Mouse (Mus musculus): Measurements from ENCODE around the gene Dhx30. TPM values are rescaled to one million over a fixed set of nuclear protein-coding genes. Genes with fewer than 3 reads are reported as not detected.
A peak's percentile ranks its signal among the peaks of the same experiment; 100 is the strongest.
"Not testable (repeated sequence)": the region's sequence is repeated elsewhere in the genome, so short reads cannot be mapped to it uniquely, and the experiment has no call there.

Dhx30 gene
- polyA plus RNA-seq, 1 experiment from 2014 or later: 158 TPM

- no peak overlapping the region for H3K4me2 ChIP-seq (replicated peaks)
- H3K4me1 ChIP-seq: no peaks in the 10 kb centered on the region
- H3K4me3 ChIP-seq: no peak overlapping the region
- H3K27me3 ChIP-seq: no peaks in the 10 kb centered on the region
- no peak overlapping the region for H3K27ac ChIP-seq
- no peak overlapping the region for H3K9ac ChIP-seq
- ATAC-seq (ENCODE audit: low FRiP score, low read depth): no peak
- H3K9me3 ChIP-seq: no peaks in the 10 kb centered on the region
- WGBS: 91% methylated on average over 8 of the region's 8 CpGs
- peaks cover 97% of the 10 kb centered on the region for H3K36me3 ChIP-seq
Measured at GRCm38 (mm10) chr9:110085693-110086092, 31.9 kb downstream of the Dhx30 start.

DNA sequence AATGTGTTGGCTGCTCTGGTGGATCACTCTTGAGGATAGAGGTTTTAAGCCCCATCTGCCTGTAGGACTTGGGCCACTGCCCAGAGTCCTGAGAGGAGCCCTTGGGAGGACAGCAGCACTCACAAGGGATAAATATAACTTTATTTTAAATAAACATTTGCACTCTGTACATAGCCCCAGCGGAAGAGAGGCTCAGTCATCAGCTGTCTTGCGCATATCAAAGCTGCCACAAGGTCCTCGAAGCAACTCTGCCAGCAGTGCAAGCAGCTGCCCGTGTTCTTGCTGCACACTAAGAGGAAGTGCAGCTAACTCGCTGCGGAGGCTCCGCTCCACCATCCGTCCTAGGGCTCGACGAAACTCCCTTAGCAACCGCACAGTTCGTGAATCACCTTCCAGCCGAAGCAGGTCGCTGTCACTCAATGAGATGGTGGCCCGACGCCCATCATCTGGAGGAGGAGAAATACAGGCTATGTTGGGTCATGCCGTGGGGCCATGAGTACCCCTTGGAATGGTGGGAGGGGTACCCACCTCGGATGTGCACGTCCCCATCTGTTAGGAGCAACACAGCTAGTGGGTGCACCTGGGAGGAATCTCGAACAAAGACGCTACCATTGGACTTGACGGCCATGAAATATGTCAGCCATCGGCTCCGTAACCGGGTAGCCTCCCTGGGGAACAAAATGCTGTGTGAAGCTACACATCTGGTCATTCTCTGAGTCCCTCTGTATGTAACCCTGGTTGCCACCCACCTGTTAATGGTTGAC lies 33.2 kb downstream of the Dhx30 start:
- no peaks in the 10 kb centered on the region for H3K27me3 ChIP-seq
- H3K36me3 ChIP-seq: peaks cover 94% of the 10 kb centered on the region
- peak; percentile 38; the same call in 1 of the 2 replicates for ATAC-seq (ENCODE audit: low FRiP score, low read depth)
- H3K9ac ChIP-seq: no peak overlapping the region
- 91% methylated on average over 25 of the region's 25 CpGs for WGBS
- no peak overlapping the region for H3K4me2 ChIP-seq (replicated peaks)
- H3K4me1 ChIP-seq: no peaks in the 10 kb centered on the region
- H3K4me3 ChIP-seq: no peak overlapping the region
- H3K9me3 ChIP-seq: no peaks in the 10 kb centered on the region
- no peak overlapping the region for H3K27ac ChIP-seq

DNA sequence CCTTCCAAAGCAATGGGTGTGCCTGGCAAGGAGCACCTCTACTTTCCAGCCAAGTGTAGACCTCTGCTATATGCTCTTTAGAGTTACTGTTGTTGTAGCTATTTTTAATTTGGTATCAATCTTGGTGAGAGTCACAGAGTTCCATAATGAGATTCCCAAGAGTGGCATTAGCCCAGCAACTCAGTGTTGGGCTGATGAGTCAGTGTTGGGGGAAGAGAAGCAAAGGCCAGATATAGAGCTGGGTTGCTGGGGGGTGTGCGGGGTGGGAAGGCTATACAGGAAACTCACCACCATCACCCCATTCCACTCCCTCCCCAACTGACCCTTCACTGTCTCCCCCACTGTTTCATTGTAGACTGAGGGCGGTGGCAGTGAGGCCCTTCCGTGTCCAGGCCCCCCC lies 36.6 kb downstream of the Dhx30 start:
- Histone ChIP-seq H3K9me3 (no peaks in the 10 kb centered on the region), H3K36me3 (peaks cover 86% of the 10 kb centered on the region), H3K4me3 (no peak overlapping the region), H3K27ac (no peak overlapping the region), H3K4me2 (replicated peaks) (no peak overlapping the region), H3K4me1 (no peaks in the 10 kb centered on the region), H3K9ac (no peak overlapping the region), H3K27me3 (no peaks in the 10 kb centered on the region)
- WGBS: 79% methylated on average over 3 of the region's 3 CpGs
- no peak for ATAC-seq (ENCODE audit: low FRiP score, low read depth)

DNA sequence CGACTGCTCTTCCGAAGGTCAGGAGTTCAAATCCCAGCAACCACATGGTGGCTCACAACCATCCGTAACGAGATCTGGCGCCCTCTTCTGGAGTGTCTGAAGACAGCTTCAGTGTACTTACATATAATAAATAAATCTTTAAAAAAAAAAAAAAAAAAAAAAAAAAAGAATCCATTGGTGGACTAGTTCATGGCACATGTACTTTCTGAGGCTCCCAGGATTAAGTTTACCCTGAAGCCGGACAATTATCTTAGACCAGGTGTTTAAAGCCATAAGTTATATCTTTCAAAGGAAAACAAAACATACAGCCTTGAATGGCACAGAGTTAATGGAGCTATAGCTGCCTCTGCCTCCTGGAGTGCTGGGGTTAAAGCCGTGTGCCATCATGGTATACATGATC lies 41.2 kb downstream of the Dhx30 start:
- not testable (repeated sequence) for H3K4me2 ChIP-seq (replicated peaks); H3K27me3 ChIP-seq; H3K27ac ChIP-seq; H3K9ac ChIP-seq; H3K4me1 ChIP-seq; H3K4me3 ChIP-seq; H3K9me3 ChIP-seq; ATAC-seq (ENCODE audit: low FRiP score, low read depth)
- WGBS: 73% methylated on average over 5 of the region's 7 CpGs
- peaks cover 62% of the 10 kb centered on the region for H3K36me3 ChIP-seq

- no peaks in the 10 kb centered on the region for H3K4me1 ChIP-seq
- peak; percentile 15; the same call in 1 of the 2 replicates for ATAC-seq (ENCODE audit: low FRiP score, low read depth)
- H3K27ac ChIP-seq: no peak overlapping the region
- WGBS: 7% methylated on average over 1 of the region's 1 CpGs
- H3K4me3 ChIP-seq: no peak overlapping the region
- no peaks in the 10 kb centered on the region for H3K9me3 ChIP-seq
- peaks cover 66% of the 10 kb centered on the region for H3K36me3 ChIP-seq
- no peak overlapping the region for H3K4me2 ChIP-seq (replicated peaks)
- H3K27me3 ChIP-seq: no peaks in the 10 kb centered on the region
- H3K9ac ChIP-seq: no peak overlapping the region
Measured at GRCm38 (mm10) chr9:110071843-110072242, 45.8 kb downstream of the Dhx30 start.

DNA sequence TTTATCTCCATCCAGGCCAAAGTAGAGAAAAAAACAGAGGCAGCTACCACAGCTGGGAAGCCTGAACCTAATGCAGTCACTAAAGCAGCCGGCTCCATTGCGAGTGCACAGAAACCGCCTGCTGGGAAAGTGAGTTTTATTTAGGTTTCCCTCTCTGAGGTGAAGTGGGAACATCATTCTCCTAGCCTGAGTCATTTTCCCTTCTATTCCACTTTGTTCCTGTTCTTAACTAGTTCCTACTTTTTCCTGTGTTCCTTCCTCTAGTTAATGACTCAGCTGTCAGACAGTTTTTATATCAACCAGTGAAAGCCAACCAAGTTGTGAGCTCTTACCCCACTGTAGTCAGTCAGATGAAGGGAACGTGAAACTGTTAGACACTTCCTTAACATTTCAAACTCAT lies 46.6 kb downstream of the Dhx30 start:
- Histone ChIP-seq H3K9me3 (no peaks in the 10 kb centered on the region), H3K9ac (no peak overlapping the region), H3K27me3 (no peaks in the 10 kb centered on the region), H3K4me1 (no peaks in the 10 kb centered on the region), H3K36me3 (peaks cover 71% of the 10 kb centered on the region), H3K4me3 (no peak overlapping the region), H3K27ac (no peak overlapping the region), H3K4me2 (replicated peaks) (no peak overlapping the region)
- 86% methylated on average over 4 of the region's 4 CpGs for WGBS
- no peak for ATAC-seq (ENCODE audit: low FRiP score, low read depth)

DNA sequence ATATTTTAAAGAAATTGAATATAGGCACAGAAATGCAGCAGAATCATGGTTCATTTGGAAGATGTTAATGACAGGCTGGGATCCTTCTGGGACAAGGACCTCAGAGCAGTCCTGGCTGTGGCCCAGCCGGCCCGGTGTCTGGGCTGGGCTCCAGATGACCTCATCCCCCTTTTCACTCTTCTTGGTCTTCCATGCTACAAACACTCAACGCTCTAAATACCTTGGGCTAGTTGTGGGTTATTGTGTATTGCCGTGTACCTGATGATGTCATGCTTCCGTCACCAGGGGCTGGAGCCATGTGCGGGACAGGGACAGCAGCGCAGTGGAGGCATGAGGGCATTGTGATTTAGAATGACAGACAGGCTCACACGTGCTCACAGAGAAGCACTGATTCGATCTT lies 47.3 kb downstream of the Dhx30 start:
- Histone ChIP-seq H3K4me3 (no peak overlapping the region), H3K27ac (no peak overlapping the region), H3K4me1 (no peaks in the 10 kb centered on the region), H3K36me3 (peaks cover 75% of the 10 kb centered on the region), H3K27me3 (no peaks in the 10 kb centered on the region), H3K4me2 (replicated peaks) (no peak overlapping the region), H3K9me3 (no peaks in the 10 kb centered on the region), H3K9ac (no peak overlapping the region)
- no peak for ATAC-seq (ENCODE audit: low FRiP score, low read depth)
- 85% methylated on average over 9 of the region's 9 CpGs for WGBS

DNA sequence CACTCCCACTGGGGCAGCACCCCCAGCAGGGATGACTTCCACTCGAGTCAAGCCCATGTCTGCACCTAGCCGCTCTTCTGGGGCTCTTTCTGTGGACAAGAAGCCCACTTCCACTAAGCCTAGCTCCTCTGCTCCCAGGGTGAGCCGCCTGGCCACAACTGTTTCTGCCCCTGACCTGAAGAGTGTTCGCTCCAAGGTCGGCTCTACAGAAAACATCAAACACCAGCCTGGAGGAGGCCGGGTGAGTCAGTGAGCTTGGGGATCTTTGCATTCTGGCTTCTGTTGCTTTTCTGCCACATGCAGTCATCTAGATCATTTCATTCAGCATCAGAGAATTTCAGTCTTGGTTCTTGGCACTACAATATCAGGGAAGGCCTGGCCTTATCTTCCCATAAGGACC lies 48.9 kb downstream of the Dhx30 start:
- Histone ChIP-seq H3K4me1 (no peaks in the 10 kb centered on the region), H3K9me3 (no peaks in the 10 kb centered on the region), H3K27me3 (no peaks in the 10 kb centered on the region), H3K36me3 (peaks cover 72% of the 10 kb centered on the region), H3K4me2 (replicated peaks) (no peak overlapping the region), H3K27ac (no peak overlapping the region), H3K9ac (no peak overlapping the region), H3K4me3 (no peak overlapping the region)
- WGBS: 91% methylated on average over 6 of the region's 6 CpGs
- ATAC-seq (ENCODE audit: low FRiP score, low read depth): no peak

DNA sequence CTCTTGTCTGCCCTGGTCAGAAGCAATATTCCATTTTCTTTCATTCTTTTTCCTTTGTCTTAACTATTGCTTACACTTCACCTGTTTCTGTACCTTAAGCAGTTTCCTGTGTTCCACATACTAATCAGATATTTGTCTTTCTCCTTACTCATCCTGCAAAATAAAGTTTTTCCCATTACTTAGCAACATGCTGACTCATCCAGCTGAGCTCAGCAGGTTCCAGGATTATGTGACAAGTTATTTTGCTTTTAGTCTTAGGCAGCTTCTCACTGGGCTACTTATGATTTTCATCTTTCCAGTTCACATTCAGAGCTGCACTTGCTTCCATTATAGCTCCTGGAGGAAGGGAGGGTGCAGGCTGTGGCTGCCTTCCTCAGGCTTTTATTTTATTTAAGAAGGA lies 53.0 kb downstream of the Dhx30 start:
- Histone ChIP-seq H3K4me3 (no peak overlapping the region), H3K9me3 (no peaks in the 10 kb centered on the region), H3K27ac (no peak overlapping the region), H3K4me2 (replicated peaks) (no peak overlapping the region), H3K9ac (no peak overlapping the region), H3K27me3 (no peaks in the 10 kb centered on the region), H3K36me3 (peaks cover 52% of the 10 kb centered on the region), H3K4me1 (no peaks in the 10 kb centered on the region)
- no peak for ATAC-seq (ENCODE audit: low FRiP score, low read depth)

GRCm38 (mm10) chr9:110062861-110063260 lies 54.8 kb downstream of the Dhx30 start:
- Histone ChIP-seq H3K9me3 (no peaks in the 10 kb centered on the region), H3K4me1 (no peaks in the 10 kb centered on the region), H3K27me3 (no peaks in the 10 kb centered on the region), H3K4me2 (replicated peaks) (no peak overlapping the region), H3K4me3 (no peak overlapping the region), H3K36me3 (peaks cover 35% of the 10 kb centered on the region), H3K9ac (no peak overlapping the region), H3K27ac (no peak overlapping the region)
- ATAC-seq (ENCODE audit: low FRiP score, low read depth): no peak
- 93% methylated on average over 6 of the region's 6 CpGs for WGBS

GRCm38 (mm10) chr9:110062405-110062804 lies 55.2 kb downstream of the Dhx30 start:
- Histone ChIP-seq H3K4me1 (no peaks in the 10 kb centered on the region), H3K9ac (no peak overlapping the region), H3K4me3 (no peak overlapping the region), H3K4me2 (replicated peaks) (no peak overlapping the region), H3K27ac (no peak overlapping the region), H3K9me3 (no peaks in the 10 kb centered on the region), H3K36me3 (peaks cover 31% of the 10 kb centered on the region), H3K27me3 (no peaks in the 10 kb centered on the region)
- ATAC-seq (ENCODE audit: low FRiP score, low read depth): no peak
- WGBS: 83% methylated on average over 7 of the region's 7 CpGs

DNA sequence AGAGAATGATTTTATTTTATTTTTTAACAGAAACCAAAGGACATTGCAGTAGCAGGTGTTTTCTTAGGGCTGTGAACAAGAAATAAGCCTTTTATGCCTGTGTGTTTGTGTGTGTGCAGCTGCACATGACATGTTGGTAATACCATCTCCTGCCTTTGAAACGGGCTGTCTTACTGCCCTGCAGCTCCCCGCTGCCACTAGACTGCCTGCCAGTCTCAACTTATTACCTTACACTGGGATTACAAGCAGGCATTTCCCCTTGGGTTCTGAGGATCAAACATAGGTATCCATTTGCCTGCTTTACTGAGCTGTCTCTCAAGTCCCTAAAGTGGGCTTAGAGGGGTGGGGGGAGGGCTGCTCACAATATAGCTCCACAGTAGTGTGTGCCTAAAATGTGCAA lies 56.9 kb downstream of the Dhx30 start:
- Histone ChIP-seq H3K4me1 (no peaks in the 10 kb centered on the region), H3K9me3 (no peaks in the 10 kb centered on the region), H3K4me2 (replicated peaks) (no peak overlapping the region), H3K27me3 (no peaks in the 10 kb centered on the region), H3K36me3 (peaks cover 16% of the 10 kb centered on the region), H3K9ac (no peak overlapping the region), H3K4me3 (no peak overlapping the region), H3K27ac (no peak overlapping the region)
- no peak for ATAC-seq (ENCODE audit: low FRiP score, low read depth)
- WGBS: 67% methylated on average over 2 of the region's 2 CpGs

- WGBS: 90% methylated on average over 1 of the region's 1 CpGs
- ATAC-seq (ENCODE audit: low FRiP score, low read depth): no peak
Measured at GRCm38 (mm10) chr9:110057200-110057599, 60.4 kb downstream of the Dhx30 start.

More at GRCm38 (mm10) chr9:110057200-110057599, 60.4 kb downstream of the Dhx30 start:
- no peak overlapping the region for H3K27ac ChIP-seq
- no peak overlapping the region for H3K9ac ChIP-seq
- no peak overlapping the region for H3K4me3 ChIP-seq
- H3K36me3 ChIP-seq: peaks cover 11% of the 10 kb centered on the region
- H3K27me3 ChIP-seq: no peaks in the 10 kb centered on the region
- H3K4me2 ChIP-seq (replicated peaks): no peak overlapping the region
- H3K9me3 ChIP-seq: no peaks in the 10 kb centered on the region
- H3K4me1 ChIP-seq: peaks cover 6% of the 10 kb centered on the region; the same call in 1 of the 2 replicates
